Mouse (Mus musculus) duodenum, adult 2 months (tissue): ENCODE data around the gene Zfp512. TPM values are rescaled to one million over a fixed set of nuclear protein-coding genes. Genes with fewer than 3 reads are reported as not detected.

Experiments used
- polyA plus RNA-seq: library from polyadenylated mRNA; depleted of rRNA; stranded (reverse); fragments of >200 nt; gene quantifications from 2 replicates; pipeline ENCODE4 v1.2.3, GENCODE M21; 2012; ENCODE audit warnings: low replicate concordance; rRNA removed

Gene Zfp512
- 3.0 and 4.6 TPM in 2 replicates for polyA plus RNA-seq

GRCm38 (mm10) chr5:31451878-31452561 is at the start of gene Zfp512:
TSS of gene Zfp512 (plus strand) at chr5:31452431.

DNA sequence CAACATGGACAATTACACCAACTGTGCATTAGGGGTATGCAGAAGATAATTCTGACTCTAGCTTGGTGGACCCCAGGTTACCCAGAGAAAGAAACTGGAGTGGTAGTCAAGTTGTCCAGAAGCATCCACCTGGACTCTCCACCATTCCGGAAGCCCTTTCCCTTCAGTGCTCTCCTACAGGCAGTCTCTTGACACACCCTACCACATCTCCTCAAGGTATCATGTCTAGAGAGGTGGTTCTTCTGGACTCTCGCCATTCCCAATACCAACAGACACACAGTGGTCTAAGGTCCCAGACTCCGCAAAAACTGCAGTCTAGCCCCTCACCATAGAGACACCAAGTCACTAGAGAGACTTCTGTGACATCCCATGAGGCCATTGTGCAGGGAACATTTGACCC is 33.2 kb downstream of the Zfp512 start, which contains the start of gene 4930548H24Rik:
TSS of gene 4930548H24Rik (plus strand) at position 301 of the 400 bp plus-strand sequence.

DNA sequence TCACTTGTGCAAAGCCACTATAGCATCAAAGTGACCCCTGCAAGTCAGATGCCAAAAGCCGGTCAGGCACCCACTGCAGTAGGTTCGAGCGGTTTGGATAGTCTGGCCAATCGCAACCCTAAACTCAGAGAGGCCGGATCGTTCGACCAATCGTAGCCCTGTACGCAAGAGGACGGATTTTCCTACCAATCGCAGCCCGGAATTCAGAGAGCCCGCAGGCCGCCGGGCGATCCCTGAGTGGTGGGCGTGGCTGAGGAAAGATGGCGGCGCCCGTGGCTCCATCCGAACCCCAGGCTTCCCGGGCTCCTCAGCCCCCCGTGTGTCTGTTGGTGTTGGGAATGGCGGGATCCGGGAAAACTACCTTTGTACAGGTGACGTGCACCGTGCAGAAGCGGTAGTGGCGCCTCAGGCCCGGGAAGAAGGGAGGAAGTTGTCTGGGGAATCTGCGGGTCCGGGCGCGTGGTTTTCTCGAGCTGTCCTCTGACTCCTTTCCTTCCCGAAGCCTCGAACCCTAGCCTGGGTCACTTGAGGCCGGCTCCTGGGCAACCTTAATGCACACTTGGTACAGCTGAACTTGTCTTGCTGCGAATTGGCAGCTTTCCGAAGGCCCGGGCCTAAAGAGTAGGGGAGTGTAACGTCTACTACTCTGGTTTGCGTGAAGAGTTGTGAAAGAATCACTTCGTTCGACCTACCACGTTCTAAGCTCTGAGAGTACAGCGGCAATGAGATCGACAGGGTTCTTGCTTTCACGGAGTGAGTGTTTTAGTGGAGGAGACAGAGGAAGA is 42.5 kb downstream of the Zfp512 start, which contains the start of gene Gpn1:
TSS of gene Gpn1 (plus strand) at position 229 of the 785 bp plus-strand sequence.

GRCm38 (mm10) chr5:31526354-31527116 is 74.3 kb downstream of the Zfp512 start, which contains the start of gene Slc4a1ap:
TSS of gene Slc4a1ap (plus strand) at chr5:31526995.

GRCm38 (mm10) chr5:31527707-31528106 is 75.5 kb downstream of the Zfp512 start, which contains the start of gene Supt7l:
TSS of gene Supt7l (minus strand) at chr5:31527807.

Other genes starting within 250 kb of the Zfp512 start
- 85.7 and 105 TPM in 2 replicates for gene Ppm1g, start 231.7 kb upstream of the Zfp512 start, polyA plus RNA-seq
- gene Nrbp1, start 211.6 kb upstream of the Zfp512 start, polyA plus RNA-seq = 185 and 336 TPM in 2 replicates
- 1.2 TPM in 1 of 2 replicates, not detected in the other for gene Gm9970, start 211.2 kb upstream of the Zfp512 start, polyA plus RNA-seq
- gene Krtcap3, start 200.7 kb upstream of the Zfp512 start, polyA plus RNA-seq = 217 and 238 TPM in 2 replicates
- gene Ift172, start 161.3 kb upstream of the Zfp512 start, polyA plus RNA-seq = 31.0 and 35.5 TPM in 2 replicates
- 2.6 and 5.2 TPM in 2 replicates for gene Fndc4, start 156.4 kb upstream of the Zfp512 start, polyA plus RNA-seq
- not detected in 2 replicates for gene Gckr, start 155.0 kb upstream of the Zfp512 start, polyA plus RNA-seq
- not detected in 2 replicates for gene 4930548H24Rik, start 33.3 kb downstream of the Zfp512 start, polyA plus RNA-seq
- gene Gpn1, start 42.3 kb downstream of the Zfp512 start, polyA plus RNA-seq = 3.9 and 15.5 TPM in 2 replicates
- gene Slc4a1ap, start 74.6 kb downstream of the Zfp512 start, polyA plus RNA-seq = 7.0 and 9.3 TPM in 2 replicates
- 4.6 and 6.4 TPM in 2 replicates for gene Supt7l, start 75.4 kb downstream of the Zfp512 start, polyA plus RNA-seq
- gene Mrpl33, start 144.5 kb downstream of the Zfp512 start, polyA plus RNA-seq = 3.8 and 4.0 TPM in 2 replicates
- gene Rbks, start 245.2 kb downstream of the Zfp512 start, polyA plus RNA-seq = 8.7 and 16.7 TPM in 2 replicates
- 18.7 and 19.2 TPM in 2 replicates for gene Babam2, start 245.3 kb downstream of the Zfp512 start, polyA plus RNA-seq